Mouse (Mus musculus) olfactory bulb, adult 2 months (tissue): ENCODE measurements around the gene Gna12.

ENCODE experiments used
- CTCF ChIP-seq: fragments of 200-500 bp; IDR thresholded peaks from 2 replicates; pipeline ENCODE4 v1.5.1; 2012; ENCODE audit warnings: low read depth, mild to moderate bottlenecking, low read length, moderate library complexity; ENCODE audit not compliant: insufficient read depth
- POLR2A ChIP-seq: fragments of 200-500 bp; IDR thresholded peaks from 2 replicates; pipeline ENCODE4 v1.6.1; 2012; ENCODE audit warnings: mild to moderate bottlenecking, low read depth, low read length, moderate library complexity; ENCODE audit not compliant: insufficient read depth

- TF ChIP-seq CTCF: no peak
- TF ChIP-seq POLR2A: no peak
These were observed 6.8 kb downstream of the Gna12 start for GRCm38 (mm10) chr5:140823386-140823785.
